Mouse (Mus musculus) lung, adult 2 months (tissue): Measurements from ENCODE around the gene Jkamp.

Experiments
- CTCF ChIP-seq: fragments of 200-500 bp; IDR thresholded peaks from 2 replicates; pipeline ENCODE4 v1.5.1; 2011; ENCODE audit warnings: mild to moderate bottlenecking, low read length, control low read depth; ENCODE audit not compliant: insufficient read depth
- POLR2A ChIP-seq: fragments of 200-500 bp; IDR thresholded peaks from 2 replicates; pipeline ENCODE4 v1.6.1; 2011; ENCODE audit warnings: low read depth, mild to moderate bottlenecking, control low read depth, low read length, borderline replicate concordance; ENCODE audit errors: extremely low read depth

DNA sequence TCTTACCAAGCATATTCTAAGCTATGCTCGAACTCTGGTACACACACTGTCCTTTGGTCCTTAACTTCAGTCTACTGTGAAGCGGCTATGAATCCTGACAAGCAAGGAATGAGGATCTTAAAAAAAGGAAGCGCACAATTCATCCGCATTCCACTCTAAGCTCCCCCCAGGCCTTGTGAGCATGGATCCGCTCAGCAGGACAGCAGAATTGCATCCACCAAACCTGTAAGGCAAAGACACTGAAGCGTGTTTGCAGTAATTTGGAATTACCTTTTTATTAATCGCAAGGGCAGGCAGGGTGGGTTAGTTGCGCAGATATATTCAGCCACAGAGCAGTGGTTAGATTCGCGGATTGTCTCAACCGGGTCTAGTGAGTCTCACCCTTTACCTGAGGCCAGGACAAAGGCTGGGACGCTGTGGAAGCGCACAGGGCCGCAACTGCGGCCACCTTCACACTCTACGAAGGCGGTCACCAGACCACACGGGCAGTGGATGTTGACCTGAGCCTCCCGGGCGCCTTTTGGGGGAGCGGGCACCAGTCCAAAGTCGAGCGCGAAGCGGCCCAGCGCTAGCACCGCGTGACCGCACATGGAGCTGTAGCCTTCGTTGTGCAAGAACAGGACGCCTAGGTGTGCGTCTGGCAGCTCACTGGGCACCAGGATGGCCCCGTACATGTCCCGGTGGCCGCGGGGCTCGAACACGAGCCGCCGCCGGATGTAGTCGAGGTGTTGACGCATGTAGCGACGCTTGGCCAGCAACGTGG is 947 bp upstream of the Jkamp start:
- TF ChIP-seq CTCF (no peak), POLR2A (no peak)
